Mouse (Mus musculus) testis, adult 2 months (tissue): ENCODE measurements around the gene Retreg1.

ENCODE experiments used
- CTCF ChIP-seq: fragments of 200-500 bp; IDR thresholded peaks from 2 replicates; pipeline ENCODE4 v1.5.1; 2012; ENCODE audit warnings: low read depth, mild to moderate bottlenecking, inconsistent platforms, low read length, moderate library complexity; ENCODE audit not compliant: control insufficient read depth, insufficient read depth, insufficient replicate concordance
- POLR2A ChIP-seq: fragments of 200-500 bp; IDR thresholded peaks from 2 replicates; pipeline ENCODE4 v1.6.1; 2012; ENCODE audit warnings: low read depth, mild to moderate bottlenecking, inconsistent platforms, low read length, moderate library complexity; ENCODE audit not compliant: control insufficient read depth

DNA sequence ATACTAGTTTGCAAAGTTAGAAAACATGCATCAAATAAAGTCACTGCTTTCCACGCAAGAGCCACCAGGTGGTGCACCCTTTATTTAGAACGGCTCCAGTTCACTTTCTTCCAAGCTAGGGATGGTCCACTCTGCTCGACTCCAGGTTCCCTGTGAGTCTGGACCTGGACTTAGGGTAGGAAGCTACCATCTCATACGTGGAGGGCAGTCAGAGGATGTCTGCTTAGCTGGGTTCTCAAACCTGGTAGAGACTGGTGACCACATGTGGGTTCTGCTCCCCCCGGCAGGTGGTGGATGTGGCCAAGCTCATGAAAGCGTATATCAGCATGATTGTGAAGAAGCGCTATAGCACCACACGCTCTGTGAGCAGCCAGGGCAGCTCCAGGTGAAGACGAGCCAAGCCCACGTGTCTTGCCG lies 31.1 kb upstream of the Retreg1 start:
- TF ChIP-seq CTCF (no peak), POLR2A (no peak)
